Mouse (Mus musculus) forebrain, embryonic 16.5 days (tissue): ENCODE data around the gene Arl4a. TPM values are rescaled to one million over a fixed set of nuclear protein-coding genes. Genes with fewer than 3 reads are reported as not detected.

ENCODE experiments used
- ATAC-seq: fragments of 200-750 bp; cut with Nextera tagmentation; 2 replicates; pipeline ENCODE4 v1.8.0; 2017; ENCODE audit warnings: mild to moderate bottlenecking, moderate library complexity
- H3K27ac ChIP-seq: fragments of 300-500 bp; sonication (generic); 2 replicates; pipeline ENCODE4 v1.5.1; 2014; ENCODE audit warnings: low read length, control low read depth
- H3K27me3 ChIP-seq: fragments of 300-500 bp; sonication (generic); replicated peaks from 2 replicates; pipeline ENCODE4 v1.6.1; 2014; ENCODE audit warnings: low read length; ENCODE audit not compliant: control insufficient read depth, insufficient read depth
- H3K36me3 ChIP-seq: fragments of 300-500 bp; sonication (generic); 2 replicates; pipeline ENCODE4 v1.6.1; 2014; ENCODE audit not compliant: control insufficient read depth, insufficient read depth
- H3K4me1 ChIP-seq: fragments of 300-500 bp; sonication (generic); replicated peaks from 2 replicates; pipeline ENCODE4 v1.6.1; 2014; ENCODE audit warnings: low read length; ENCODE audit not compliant: control insufficient read depth, insufficient read depth
- H3K4me2 ChIP-seq: fragments of 300-500 bp; sonication (generic); 2 replicates; pipeline ENCODE4 v1.6.1; 2014; ENCODE audit warnings: mild to moderate bottlenecking, low read length, control low read depth
- H3K4me3 ChIP-seq: fragments of 300-500 bp; sonication (generic); replicated peaks from 2 replicates; pipeline ENCODE4 v1.5.1; 2014; ENCODE audit warnings: mild to moderate bottlenecking, low read length, control low read depth
- H3K9ac ChIP-seq: fragments of 300-500 bp; sonication (generic); replicated peaks from 2 replicates; pipeline ENCODE4 v1.6.1; 2014; ENCODE audit warnings: low read depth, low read length, control low read depth
- H3K9me3 ChIP-seq: fragments of 300-500 bp; sonication (generic); 2 replicates; pipeline ENCODE4 v1.6.1; 2016; ENCODE audit warnings: low read length; ENCODE audit not compliant: control insufficient read depth
- WGBS: fragments of 180-500 bp; shearing (Covaris S2); extraction: QIAGEN DNeasy Blood & Tissue Kit; methylation state at CpG from one replicate; pipeline ENCODE4 v1.1.7; 2014; 5-methylcytosine and 5-hydroxymethylcytosine counted together
- polyA plus RNA-seq: library from polyadenylated mRNA; unstranded; fragments of >200 nt; fragmentation: Nextera tagmentation; extraction: Ambion mirVana; gene quantifications from 2 replicates; pipeline ENCODE4 v1.2.1, GENCODE M21; 2015

Arl4a gene
- polyA plus RNA-seq, 1 experiment from 2014 or later, result 74.0 TPM

DNA sequence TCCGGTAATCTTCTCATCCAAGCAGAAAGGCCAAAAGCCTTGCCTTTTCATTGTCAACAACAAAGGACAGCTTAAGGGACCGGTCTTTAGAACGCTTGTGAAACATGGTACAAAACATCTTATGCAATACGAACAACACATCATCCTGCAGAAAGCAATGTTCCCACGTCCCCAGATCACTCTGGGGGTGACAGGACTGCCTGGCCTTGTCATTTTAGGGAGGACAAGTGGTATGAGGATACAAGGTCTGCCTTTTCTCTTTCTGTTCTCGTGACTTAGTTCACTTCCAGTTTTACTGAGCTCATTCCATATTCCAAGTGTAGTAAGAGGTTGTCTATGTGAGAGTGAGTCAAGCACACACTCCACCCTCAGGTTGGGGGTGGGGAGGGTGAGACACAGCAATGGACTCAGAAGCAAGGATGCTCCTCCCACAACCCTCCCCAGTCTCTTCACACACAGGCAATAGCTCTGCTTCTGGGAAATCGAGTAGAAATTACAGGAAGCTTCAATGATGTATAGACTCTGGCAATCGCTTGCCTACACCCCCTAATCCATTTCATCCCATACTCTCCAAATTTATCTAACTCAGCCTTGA, 59.7 kb downstream of the Arl4a start:
- Histone ChIP-seq H3K9ac (no peak overlapping the region), H3K9me3 (no peaks in the 10 kb centered on the region), H3K27ac (no peak overlapping the region), H3K4me1 (peaks cover 12% of the 10 kb centered on the region), H3K36me3 (no peaks in the 10 kb centered on the region), H3K27me3 (no peaks in the 10 kb centered on the region), H3K4me3 (no peak overlapping the region), H3K4me2 (no peak overlapping the region)
- WGBS, result 55% methylated on average over 8 of the region's 8 CpGs
- ATAC-seq, result no peak

DNA sequence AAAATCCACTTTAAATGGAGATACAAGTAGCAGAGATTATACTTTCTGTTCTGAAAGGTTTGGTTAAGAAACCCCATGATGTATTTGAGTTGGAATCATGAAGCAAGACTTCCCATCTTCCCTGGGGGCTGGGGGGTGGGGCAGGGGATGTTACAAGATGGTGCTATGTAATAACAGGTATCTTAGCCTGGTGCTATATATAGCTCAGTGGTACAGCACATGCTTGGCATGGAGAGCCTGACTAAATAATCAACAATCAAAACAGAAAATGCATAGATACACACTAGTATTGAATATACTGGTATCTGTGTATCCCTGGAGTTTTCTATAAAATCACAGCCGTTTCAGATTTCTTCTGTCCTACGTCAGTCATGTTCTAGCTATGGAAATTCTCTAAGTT, 61.4 kb downstream of the Arl4a start:
- peaks cover 12% of the 10 kb centered on the region for H3K4me1 ChIP-seq
- 91% methylated on average over 2 of the region's 2 CpGs for WGBS
- peak; percentile 49 for ATAC-seq
- H3K27me3 ChIP-seq, result no peaks in the 10 kb centered on the region
- no peak overlapping the region for H3K4me3 ChIP-seq
- peak overlapping the region; percentile 73 for H3K27ac ChIP-seq
- H3K4me2 ChIP-seq, result no peak overlapping the region
- no peaks in the 10 kb centered on the region for H3K9me3 ChIP-seq
- no peaks in the 10 kb centered on the region for H3K36me3 ChIP-seq
- no peak overlapping the region for H3K9ac ChIP-seq

DNA sequence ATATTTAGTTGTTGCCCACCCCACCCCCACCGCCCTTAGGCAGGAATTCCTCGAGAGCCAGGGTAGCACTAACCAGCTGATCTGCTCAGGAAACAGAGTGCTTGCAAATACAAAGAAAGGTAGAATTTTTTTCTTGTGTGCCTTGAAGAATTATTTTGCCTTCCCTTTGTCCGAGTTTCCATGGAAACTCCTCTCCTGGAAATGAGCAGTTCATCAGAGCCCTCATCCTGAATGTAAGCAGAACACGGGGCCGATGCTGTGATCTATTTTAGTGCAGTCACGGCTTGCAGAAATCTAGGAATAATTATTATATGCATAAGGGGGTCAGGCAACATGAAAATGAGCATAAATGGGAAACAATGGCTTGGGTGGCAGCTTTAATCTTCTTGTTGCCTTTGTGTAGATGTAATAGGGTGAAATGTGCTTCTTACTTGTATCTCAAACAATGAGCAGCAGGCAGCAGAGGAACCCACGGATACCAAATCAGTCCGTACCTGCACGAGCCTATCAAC, 61.9 kb downstream of the Arl4a start:
- Histone ChIP-seq H3K9me3 (no peaks in the 10 kb centered on the region), H3K27ac (peak overlapping the region; percentile 73), H3K27me3 (no peaks in the 10 kb centered on the region), H3K4me3 (no peak overlapping the region), H3K9ac (no peak overlapping the region; the same call in 1 of the 2 replicates), H3K36me3 (no peaks in the 10 kb centered on the region), H3K4me1 (peaks cover 12% of the 10 kb centered on the region), H3K4me2 (peak overlapping the region; percentile 24)
- 8% methylated on average over 9 of the region's 9 CpGs for whole genome bisulfite sequencing
- peak; percentile 79 for ATAC-seq

DNA sequence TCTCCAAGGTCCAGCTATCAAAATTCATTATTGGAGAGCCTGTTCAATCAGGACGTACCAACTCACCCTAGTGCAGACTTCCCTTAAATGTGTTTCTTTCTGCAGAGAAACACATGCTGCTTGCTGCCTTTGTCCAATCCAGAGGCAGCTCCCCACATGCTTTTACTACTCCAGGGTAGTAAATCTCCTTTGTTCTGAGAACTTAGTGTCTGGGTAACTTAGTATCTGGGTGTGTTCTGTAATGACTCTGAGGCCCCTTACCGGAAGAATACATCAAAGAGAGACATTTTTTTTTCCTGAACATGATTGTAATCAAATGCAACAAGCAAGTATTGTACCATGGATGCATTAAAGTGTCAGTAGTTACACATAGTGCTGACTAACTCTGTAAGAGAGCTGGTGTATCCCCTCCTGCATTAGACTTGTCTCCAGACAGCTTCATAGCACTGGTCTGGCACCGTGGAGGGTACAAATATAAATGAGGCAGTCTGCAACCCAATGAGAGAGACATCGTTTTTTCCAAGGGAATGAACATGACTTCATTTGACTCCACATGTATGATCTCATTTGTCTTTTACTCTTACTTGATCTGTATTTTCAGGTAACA, 62.7 kb downstream of the Arl4a start:
- Histone ChIP-seq H3K4me3 (no peak overlapping the region), H3K4me2 (no peak overlapping the region), H3K4me1 (peaks cover 12% of the 10 kb centered on the region), H3K27ac (peak overlapping the region; percentile 51; the same call in 1 of the 2 replicates), H3K27me3 (no peaks in the 10 kb centered on the region), H3K9me3 (no peaks in the 10 kb centered on the region), H3K36me3 (no peaks in the 10 kb centered on the region), H3K9ac (no peak overlapping the region)
- WGBS, result 22% methylated on average over 4 of the region's 4 CpGs
- ATAC-seq, result peak; percentile 32; the same call in 1 of the 2 replicates

DNA sequence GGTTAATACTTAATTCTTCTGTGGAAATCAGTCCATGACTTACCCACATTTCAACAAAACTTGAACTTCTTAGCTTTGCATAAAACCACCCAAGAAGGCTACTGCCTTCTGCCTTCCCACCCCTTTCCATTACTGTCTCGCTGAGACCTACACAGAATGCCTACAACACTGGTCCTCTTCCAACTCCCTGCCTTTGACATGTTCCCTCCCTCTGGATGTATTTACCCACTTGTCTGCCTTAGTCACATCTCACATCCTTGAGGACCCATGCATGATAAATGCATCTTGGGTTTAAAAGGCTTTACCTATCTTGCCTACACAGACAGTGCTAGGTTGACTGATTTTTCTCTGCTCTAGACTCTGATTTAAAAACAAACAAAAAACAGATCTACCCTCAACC, 63.6 kb downstream of the Arl4a start:
- ATAC-seq, result no peak

DNA sequence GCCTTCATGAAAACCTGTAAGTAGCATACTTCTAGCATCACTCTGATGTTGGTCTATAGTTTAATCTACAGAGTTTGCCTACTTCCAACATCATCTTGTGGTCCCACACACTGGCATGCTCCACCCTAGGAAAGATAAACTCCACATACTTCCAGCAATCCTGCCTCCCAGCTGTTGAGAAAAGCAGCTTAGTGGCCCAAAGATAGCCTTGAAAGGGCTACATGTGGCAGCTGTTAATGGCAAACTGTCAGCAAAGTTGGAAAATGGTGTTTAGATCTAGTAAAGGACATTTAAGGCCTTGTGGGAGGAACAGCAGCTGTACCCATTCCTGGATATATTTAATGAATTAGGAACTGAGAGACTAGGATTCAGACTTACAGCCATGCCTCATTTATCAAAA, 68.3 kb downstream of the Arl4a start:
- Histone ChIP-seq H3K27me3 (no peaks in the 10 kb centered on the region), H3K9ac (no peak overlapping the region), H3K36me3 (no peaks in the 10 kb centered on the region), H3K9me3 (no peaks in the 10 kb centered on the region), H3K4me1 (no peaks in the 10 kb centered on the region; the same call in 1 of the 2 replicates), H3K4me3 (no peak overlapping the region), H3K27ac (no peak overlapping the region), H3K4me2 (no peak overlapping the region)
- no peak for ATAC-seq

More for the DNA sequence above, 63.6 kb downstream of the Arl4a start:
- no peak overlapping the region for H3K27ac ChIP-seq
- H3K9ac ChIP-seq, result no peak overlapping the region
- H3K4me1 ChIP-seq, result peaks cover 12% of the 10 kb centered on the region
- no peaks in the 10 kb centered on the region for H3K9me3 ChIP-seq
- no peak overlapping the region for H3K4me2 ChIP-seq
- no peak overlapping the region for H3K4me3 ChIP-seq
- no peaks in the 10 kb centered on the region for H3K36me3 ChIP-seq
- no peaks in the 10 kb centered on the region for H3K27me3 ChIP-seq
- WGBS, result 73% methylated on average over 1 of the region's 1 CpGs

DNA sequence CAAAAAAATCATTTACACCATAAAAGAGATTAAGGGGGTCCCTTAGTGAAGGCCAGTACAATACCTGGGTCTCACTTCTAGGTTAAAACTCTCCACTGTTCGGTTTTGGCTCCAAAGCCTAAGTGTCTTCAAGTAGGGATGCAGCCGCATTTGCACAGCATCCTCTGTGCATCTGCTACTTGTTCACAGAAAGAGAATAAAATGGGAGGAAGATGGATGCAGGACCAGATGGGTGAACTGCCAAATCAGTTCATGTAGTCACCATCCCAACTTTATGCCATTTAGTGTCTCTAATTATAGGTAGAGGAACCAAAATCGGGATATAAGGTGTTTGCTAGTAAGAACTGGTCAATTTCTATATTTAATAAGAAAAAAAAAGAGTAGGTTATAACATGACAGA, 69.7 kb downstream of the Arl4a start:
- no peak for ATAC-seq
- no peak overlapping the region for H3K4me3 ChIP-seq

DNA sequence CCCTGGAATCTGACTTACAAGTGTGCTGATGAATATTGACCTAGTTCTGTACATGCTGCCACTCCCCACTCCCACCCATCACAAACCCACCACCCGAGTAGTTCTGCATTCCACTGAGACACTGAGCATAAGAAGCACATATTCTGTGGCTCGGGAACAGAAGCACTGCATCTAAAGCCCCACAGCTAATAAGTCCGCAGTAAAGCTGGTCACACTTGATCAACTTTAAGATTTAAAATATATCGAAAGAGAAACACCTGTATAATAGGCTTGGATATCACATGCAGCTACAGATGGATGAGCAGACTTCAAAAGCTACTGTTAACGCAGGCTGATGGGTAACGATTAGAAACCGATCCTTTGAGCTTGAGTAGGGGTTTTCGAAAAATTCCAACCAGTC, 78.7 kb downstream of the Arl4a start:
- WGBS, result 73% methylated on average over 8 of the region's 8 CpGs
- Histone ChIP-seq H3K27me3 (no peaks in the 10 kb centered on the region), H3K4me1 (peaks cover 23% of the 10 kb centered on the region), H3K36me3 (no peaks in the 10 kb centered on the region), H3K4me2 (no peak overlapping the region), H3K9me3 (no peaks in the 10 kb centered on the region), H3K4me3 (no peak overlapping the region), H3K9ac (no peak overlapping the region), H3K27ac (no peak overlapping the region)
- no peak for ATAC-seq

More for the DNA sequence above, 69.7 kb downstream of the Arl4a start:
- Histone ChIP-seq H3K27me3 (no peaks in the 10 kb centered on the region), H3K27ac (no peak overlapping the region), H3K9ac (no peak overlapping the region), H3K4me2 (no peak overlapping the region), H3K9me3 (no peaks in the 10 kb centered on the region), H3K36me3 (no peaks in the 10 kb centered on the region), H3K4me1 (no peaks in the 10 kb centered on the region)
- WGBS, result 90% methylated on average over 3 of the region's 3 CpGs

DNA sequence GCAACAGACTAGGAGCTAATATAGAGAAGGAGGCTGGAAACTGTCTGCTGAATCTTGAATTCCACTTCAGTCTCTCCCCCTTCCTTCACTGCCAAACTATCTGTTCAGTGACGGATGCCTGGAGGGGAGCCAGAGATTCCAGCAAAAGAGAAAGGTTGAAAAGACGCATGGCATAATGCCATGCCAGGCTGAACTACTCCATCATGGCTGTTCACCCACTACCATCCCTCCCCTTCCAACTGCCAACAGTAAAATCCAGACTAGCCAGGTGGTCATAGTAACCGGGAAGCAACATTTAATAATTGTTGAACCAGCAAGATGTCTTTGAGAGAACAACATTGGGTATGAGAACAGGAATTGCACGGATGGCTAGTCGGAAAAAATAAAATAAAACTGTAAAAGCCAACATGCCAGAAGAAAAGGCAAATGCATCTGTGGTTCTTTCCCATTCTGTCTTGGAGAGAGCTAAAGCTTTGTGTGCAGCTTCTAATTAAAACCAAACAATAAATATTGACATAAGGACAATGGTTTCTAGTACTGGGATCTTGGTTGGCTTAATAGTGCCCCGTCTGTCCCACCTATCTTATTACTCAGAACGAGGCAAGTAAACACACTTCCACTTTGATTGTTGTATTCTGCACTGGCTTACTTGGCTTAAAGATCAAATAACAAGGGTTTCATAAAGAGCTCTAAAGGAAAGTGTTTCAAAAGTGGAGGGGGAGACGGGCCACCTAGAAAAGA, 79.7 kb downstream of the Arl4a start:
- peak; percentile 88 for ATAC-seq
- no peaks in the 10 kb centered on the region for H3K27me3 ChIP-seq
- H3K9ac ChIP-seq, result no peak overlapping the region
- WGBS, result 10% methylated on average over 8 of the region's 8 CpGs
- no peak overlapping the region for H3K4me3 ChIP-seq
- peaks cover 23% of the 10 kb centered on the region for H3K4me1 ChIP-seq
- no peak overlapping the region for H3K4me2 ChIP-seq
- H3K27ac ChIP-seq, result peak overlapping the region; percentile 13; the same call in 1 of the 2 replicates
- H3K36me3 ChIP-seq, result no peaks in the 10 kb centered on the region
- no peaks in the 10 kb centered on the region for H3K9me3 ChIP-seq
